Mouse (Mus musculus) midbrain, embryonic 12.5 days (tissue): ENCODE measurements at regions not wholly inside any gene's neighbourhood (a gene's known extent, or its start where the extent isn't known, plus 50 kb on each side); places are given as distances from the start of the nearest gene placed in this dataset.

ENCODE experiments used
- ATAC-seq: fragments of 200-750 bp; cut with Nextera tagmentation; 2 replicates; pipeline ENCODE4 v1.8.0; 2017; ENCODE audit warnings: low read depth, moderate TSS enrichment, moderate library complexity; ENCODE audit not compliant: low FRiP score
- H3K27ac ChIP-seq: fragments of 300-500 bp; sonication (generic); replicated peaks from 2 replicates; pipeline ENCODE4 v1.5.1; 2016; ENCODE audit warnings: mild to moderate bottlenecking
- H3K27me3 ChIP-seq: fragments of 300-500 bp; sonication (generic); 2 replicates; pipeline ENCODE4 v1.6.1; 2016; ENCODE audit warnings: mild to moderate bottlenecking
- H3K36me3 ChIP-seq: fragments of 300-500 bp; sonication (generic); 2 replicates; pipeline ENCODE4 v1.6.1; 2016
- H3K4me1 ChIP-seq: fragments of 300-500 bp; sonication (generic); 2 replicates; pipeline ENCODE4 v1.6.1; 2016
- H3K4me2 ChIP-seq: fragments of 300-500 bp; sonication (generic); replicated peaks from 2 replicates; pipeline ENCODE4 v1.6.1; 2016; ENCODE audit warnings: mild to moderate bottlenecking, moderate library complexity
- H3K4me3 ChIP-seq: fragments of 300-500 bp; sonication (generic); 2 replicates; pipeline ENCODE4 v1.5.1; 2016; ENCODE audit warnings: mild to moderate bottlenecking
- H3K9ac ChIP-seq: fragments of 300-500 bp; sonication (generic); replicated peaks from 2 replicates; pipeline ENCODE4 v1.6.1; 2016; ENCODE audit warnings: mild to moderate bottlenecking, moderate library complexity
- H3K9me3 ChIP-seq: fragments of 300-500 bp; sonication (generic); 2 replicates; pipeline ENCODE4 v1.6.1; 2016; ENCODE audit warnings: mild to moderate bottlenecking
- WGBS: fragments of 180-500 bp; shearing (Covaris S2); methylation state at CpG from one replicate; pipeline ENCODE4 v1.1.7; 2016; 5-methylcytosine and 5-hydroxymethylcytosine counted together

DNA sequence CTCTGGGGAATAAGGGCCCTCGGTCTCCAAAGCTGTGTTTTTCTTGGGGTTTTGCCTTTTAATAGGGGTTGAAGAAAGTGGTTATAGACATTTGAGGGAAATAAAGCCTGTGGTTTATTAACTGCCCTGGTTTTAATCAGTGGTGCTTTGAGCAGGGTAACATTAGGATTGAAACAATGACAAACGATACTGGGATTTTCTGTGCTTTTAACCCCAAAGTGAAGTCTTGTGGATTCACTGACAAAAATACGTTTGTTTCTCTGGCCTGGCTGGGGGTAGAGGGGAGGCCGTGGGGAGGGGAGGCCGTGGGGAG lies 157.0 kb downstream of the Gas1 start:
- H3K27me3 ChIP-seq, result no peaks in the 10 kb centered on the region
- WGBS, result 36% methylated on average over 5 of the region's 5 CpGs
- no peak overlapping the region for H3K4me3 ChIP-seq
- H3K9me3 ChIP-seq, result no peaks in the 10 kb centered on the region
- ATAC-seq, result no peak
- H3K4me2 ChIP-seq, result no peak overlapping the region
- 0 out of 2 replicates have a peak overlapping the region, but pooled peaks have one; percentile 28 for H3K9ac ChIP-seq
- H3K36me3 ChIP-seq, result no peaks in the 10 kb centered on the region
- peaks cover 18% of the 10 kb centered on the region for H3K4me1 ChIP-seq
- H3K27ac ChIP-seq, result peak overlapping the region; percentile 8; the same call in 1 of the 2 replicates

DNA sequence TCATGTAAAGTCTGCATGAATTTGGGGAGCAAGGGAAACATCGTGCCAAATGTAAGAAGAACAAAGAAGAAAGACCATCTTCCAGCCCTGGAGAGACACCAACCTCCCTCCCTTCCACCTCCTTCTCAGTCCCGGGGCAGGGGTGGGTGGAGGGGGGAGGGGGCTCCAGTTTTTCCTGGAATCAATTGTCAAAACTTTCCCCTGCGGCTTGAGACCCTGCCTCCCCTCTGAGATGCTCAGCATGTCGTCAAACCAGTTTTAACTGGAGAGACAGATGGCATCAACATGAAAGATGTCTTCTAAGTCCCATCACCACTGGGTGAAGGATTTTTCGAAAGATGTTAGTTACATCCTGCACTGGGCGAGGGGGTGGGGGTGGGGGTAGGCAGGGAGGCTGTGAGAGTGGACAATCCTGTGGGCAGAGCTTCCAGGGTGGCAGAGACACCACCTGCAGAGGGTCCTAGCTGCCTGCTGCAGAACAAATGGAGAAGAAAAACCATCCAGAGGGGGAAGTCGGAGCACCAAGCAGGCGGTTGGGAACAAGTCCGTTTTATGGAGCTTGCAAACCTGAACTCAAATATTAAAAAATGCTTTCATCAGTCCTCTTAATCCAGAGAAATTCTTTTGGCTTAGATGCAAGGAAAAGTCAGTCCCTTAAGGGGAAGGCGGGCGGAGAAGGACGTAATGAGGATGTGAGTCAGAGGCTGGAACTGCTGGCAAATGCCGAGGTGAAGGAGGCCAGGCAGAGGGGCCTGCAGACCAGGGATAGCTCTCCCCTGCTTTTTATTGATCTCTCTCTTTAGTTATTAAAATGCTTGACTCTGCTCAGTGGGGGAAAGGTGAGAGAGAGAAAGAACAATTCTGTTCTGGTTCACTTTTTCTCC lies 157.6 kb downstream of the Gas1 start:
- WGBS, result 27% methylated on average over 13 of the region's 13 CpGs
- 0 out of 2 replicates have a peak overlapping the region, but pooled peaks have one; percentile 28 for H3K9ac ChIP-seq

DNA sequence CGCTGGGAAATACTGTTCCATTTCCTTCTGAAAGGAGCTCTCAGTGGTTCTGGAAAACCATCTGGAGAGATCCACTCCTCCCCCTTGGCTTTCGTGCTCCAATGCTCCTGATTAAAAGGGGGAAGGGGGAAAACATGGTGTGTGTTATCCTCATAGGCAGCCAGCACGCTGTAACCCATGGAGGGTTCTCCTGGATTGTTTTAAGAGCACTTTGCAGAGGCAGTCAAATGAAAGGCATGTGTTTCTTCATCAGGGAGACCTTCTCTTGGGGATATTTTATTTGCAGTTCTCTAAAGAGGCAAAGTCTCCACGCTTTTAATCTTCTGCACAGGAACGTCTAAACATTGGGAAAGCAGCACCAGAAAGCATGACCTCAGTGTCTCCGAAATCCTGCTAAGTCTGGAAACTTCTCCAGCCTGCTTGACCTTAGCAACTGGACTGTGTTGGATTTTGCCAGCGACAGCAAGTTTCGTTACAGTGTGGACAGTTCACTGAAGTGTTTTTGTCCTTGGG lies 161.3 kb downstream of the Gas1 start:
- Histone ChIP-seq H3K27me3 (no peaks in the 10 kb centered on the region), H3K9ac (no peak overlapping the region), H3K27ac (no peak overlapping the region), H3K4me1 (peaks cover 22% of the 10 kb centered on the region), H3K9me3 (no peaks in the 10 kb centered on the region), H3K4me2 (no peak overlapping the region), H3K4me3 (no peak overlapping the region), H3K36me3 (no peaks in the 10 kb centered on the region)
- 67% methylated on average over 8 of the region's 8 CpGs for WGBS
- no peak for ATAC-seq

More for the DNA sequence above, 157.6 kb downstream of the Gas1 start:
- peak overlapping the region; percentile 8; the same call in 1 of the 2 replicates for H3K27ac ChIP-seq
- peak; percentile 38; the same call in 1 of the 2 replicates for ATAC-seq
- H3K4me2 ChIP-seq, result no peak overlapping the region
- no peak overlapping the region for H3K4me3 ChIP-seq
- H3K4me1 ChIP-seq, result peaks cover 18% of the 10 kb centered on the region
- H3K36me3 ChIP-seq, result no peaks in the 10 kb centered on the region
- no peaks in the 10 kb centered on the region for H3K9me3 ChIP-seq
- H3K27me3 ChIP-seq, result no peaks in the 10 kb centered on the region

DNA sequence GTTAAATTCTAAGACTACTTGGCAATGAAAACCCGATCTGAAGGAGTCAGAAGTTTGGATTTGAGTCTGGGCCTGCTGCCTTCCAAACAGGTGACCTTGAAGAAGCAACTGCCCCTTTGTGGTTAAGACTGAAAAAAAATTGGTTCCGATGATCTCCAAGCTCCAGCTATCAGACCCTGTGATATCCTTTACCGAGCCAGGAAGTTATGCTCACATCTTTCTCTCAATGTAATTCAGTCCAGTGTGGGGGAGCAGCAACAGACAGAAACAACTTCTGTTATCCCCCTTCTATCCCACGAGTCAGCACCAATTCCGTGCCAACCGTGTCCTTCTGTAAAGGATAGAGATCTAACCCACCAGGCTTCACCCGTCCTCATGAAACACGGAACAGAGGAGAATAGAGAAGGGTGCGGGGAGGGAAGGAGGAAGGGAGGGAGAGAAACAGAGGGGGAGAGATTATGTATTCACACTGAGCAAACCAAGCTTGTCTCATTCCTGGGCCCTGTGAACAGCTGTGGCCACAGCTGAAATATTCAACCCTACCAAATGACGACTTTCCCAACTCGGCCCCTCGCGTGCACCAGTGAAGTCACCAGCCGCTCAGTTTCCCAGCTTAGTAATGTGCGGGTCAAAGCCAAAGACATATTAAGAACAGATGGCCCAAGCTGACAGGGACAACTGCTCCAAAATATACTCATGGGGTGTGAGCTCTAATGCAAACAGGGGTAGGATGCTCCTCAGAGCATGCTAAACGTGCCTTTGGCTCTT lies 164.9 kb downstream of the Gas1 start:
- Histone ChIP-seq H3K9me3 (no peaks in the 10 kb centered on the region), H3K36me3 (no peaks in the 10 kb centered on the region), H3K27ac (no peak overlapping the region), H3K27me3 (no peaks in the 10 kb centered on the region), H3K4me1 (0 out of 2 replicates have a peak, but pooled peaks cover 10% of the 10 kb centered on the region), H3K9ac (no peak overlapping the region), H3K4me2 (no peak overlapping the region), H3K4me3 (no peak overlapping the region)
- 73% methylated on average over 16 of the region's 16 CpGs for WGBS
- peak; percentile 41; the same call in 1 of the 2 replicates for ATAC-seq

DNA sequence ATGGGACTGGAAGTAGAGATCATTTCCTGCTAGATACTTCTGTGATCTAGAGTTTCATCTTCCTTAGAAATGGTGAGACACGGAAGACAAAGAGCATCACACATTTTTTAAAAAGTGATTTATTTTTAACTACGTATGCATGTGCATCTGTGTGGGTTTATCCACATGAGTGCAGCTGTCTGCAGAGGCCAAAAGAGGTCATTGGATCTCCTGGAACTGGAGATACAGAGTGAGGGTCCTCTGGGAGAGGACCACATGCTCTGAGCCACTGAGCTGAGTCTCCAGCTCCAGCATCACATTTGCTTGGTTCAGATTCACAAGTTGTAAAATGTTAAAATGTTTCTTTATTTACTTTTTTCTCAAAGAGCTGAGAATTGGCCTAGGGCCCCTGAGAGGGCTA lies 166.1 kb downstream of the Gas1 start:
- WGBS, result 83% methylated on average over 2 of the region's 2 CpGs
- Histone ChIP-seq H3K27me3 (no peaks in the 10 kb centered on the region), H3K4me3 (no peak overlapping the region), H3K4me1 (0 out of 2 replicates have a peak, but pooled peaks cover 10% of the 10 kb centered on the region), H3K9me3 (no peaks in the 10 kb centered on the region), H3K4me2 (no peak overlapping the region), H3K36me3 (no peaks in the 10 kb centered on the region), H3K27ac (no peak overlapping the region), H3K9ac (no peak overlapping the region)
- no peak for ATAC-seq

DNA sequence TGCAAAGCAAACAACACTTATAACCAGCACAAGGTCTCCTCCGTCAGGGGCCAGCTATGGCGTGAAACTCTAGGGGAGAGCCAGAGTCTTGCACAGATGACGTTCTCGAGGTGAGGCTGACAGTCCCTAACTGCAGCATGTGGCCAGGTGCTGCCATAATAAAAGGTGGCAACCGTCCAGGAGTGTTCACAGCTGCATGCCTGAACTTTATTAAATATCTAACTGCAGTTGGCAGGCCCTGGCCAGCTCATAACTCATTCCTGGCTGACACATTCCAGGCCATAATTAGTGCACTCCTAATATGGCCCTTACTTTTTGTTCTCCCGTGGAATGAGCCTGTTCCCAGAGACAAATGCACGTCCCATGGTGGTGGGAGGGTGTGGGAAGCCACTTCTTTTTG lies 169.6 kb downstream of the Gas1 start:
- Histone ChIP-seq H3K9me3 (no peaks in the 10 kb centered on the region), H3K9ac (no peak overlapping the region), H3K4me2 (no peak overlapping the region), H3K27ac (no peak overlapping the region), H3K36me3 (no peaks in the 10 kb centered on the region), H3K4me1 (0 out of 2 replicates have a peak, but pooled peaks cover 8% of the 10 kb centered on the region), H3K27me3 (no peaks in the 10 kb centered on the region), H3K4me3 (no peak overlapping the region)
- WGBS, result 65% methylated on average over 7 of the region's 7 CpGs
- no peak for ATAC-seq

DNA sequence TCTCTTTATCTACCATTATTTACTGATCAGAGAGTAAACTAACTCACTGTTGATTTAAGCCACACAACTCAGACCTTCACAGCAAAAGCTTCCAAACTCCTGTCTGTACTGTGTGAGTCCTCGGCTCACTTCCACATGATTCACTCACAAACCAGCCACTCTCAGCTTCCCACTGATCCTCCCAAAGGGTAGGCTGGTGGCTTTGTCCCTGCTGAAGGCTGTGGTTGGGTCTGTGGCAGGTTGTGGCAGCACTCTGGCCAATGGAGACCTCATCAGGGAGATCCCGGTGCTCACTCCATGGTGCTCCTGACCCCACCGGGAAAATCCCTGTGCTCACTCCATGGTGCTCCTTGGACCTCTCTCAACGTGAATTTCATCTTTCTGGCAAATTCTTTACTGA lies 170.1 kb downstream of the Gas1 start:
- no peak for ATAC-seq
- Histone ChIP-seq H3K9me3 (no peaks in the 10 kb centered on the region), H3K36me3 (no peaks in the 10 kb centered on the region), H3K9ac (no peak overlapping the region), H3K27me3 (peaks cover 3% of the 10 kb centered on the region; the same call in 1 of the 2 replicates), H3K4me1 (0 out of 2 replicates have a peak, but pooled peaks cover 5% of the 10 kb centered on the region), H3K27ac (no peak overlapping the region), H3K4me3 (no peak overlapping the region), H3K4me2 (no peak overlapping the region)
- WGBS, result 82% methylated on average over 4 of the region's 4 CpGs

DNA sequence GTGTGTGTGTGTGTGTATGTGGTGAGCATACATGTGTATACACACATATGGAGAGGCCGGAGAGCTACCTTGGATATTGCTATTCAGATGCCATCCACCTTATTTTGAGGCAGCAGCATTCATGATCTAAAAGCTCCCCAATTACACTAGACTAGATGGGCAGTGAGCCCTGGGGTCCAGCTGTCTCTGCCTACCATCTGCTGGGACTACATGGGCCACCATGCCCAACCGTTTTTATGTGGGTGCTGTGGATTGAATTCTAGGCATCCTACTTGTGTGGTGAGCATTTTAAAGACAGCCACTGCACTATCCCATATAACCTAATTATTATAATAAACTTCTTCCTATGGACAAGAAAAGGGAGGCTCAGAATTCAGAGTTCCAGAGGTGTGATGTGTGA lies 172.6 kb downstream of the Gas1 start:
- WGBS, result 95% methylated on average over 2 of the region's 2 CpGs
- Histone ChIP-seq H3K27ac (no peak overlapping the region), H3K4me3 (no peak overlapping the region), H3K9me3 (no peaks in the 10 kb centered on the region), H3K4me2 (no peak overlapping the region), H3K9ac (no peak overlapping the region), H3K4me1 (peaks cover 14% of the 10 kb centered on the region; the same call in 1 of the 2 replicates), H3K27me3 (peaks cover 3% of the 10 kb centered on the region; the same call in 1 of the 2 replicates), H3K36me3 (no peaks in the 10 kb centered on the region)
- no peak for ATAC-seq

DNA sequence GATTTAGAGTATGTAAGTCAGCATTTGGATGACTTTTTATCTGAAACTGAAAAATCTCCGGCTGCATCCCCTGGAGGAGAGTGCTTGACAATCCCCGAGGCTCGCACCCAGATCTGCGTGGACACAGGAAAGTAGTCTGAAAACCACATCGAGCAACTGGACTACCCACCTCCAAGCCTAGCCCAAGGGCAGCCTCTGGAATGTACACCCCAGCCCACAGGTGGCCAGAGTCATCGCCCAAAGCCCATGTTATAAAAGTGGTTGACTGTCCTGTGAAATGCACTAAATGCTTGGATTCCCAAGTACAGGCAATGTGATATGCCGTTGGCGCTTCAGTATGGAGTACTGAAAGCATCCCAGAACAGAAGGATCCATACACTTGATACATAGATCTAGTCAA lies 175.1 kb downstream of the Gas1 start:
- H3K9ac ChIP-seq, result no peak overlapping the region
- H3K27ac ChIP-seq, result no peak overlapping the region
- peaks cover 9% of the 10 kb centered on the region; the same call in 1 of the 2 replicates for H3K4me1 ChIP-seq
- no peaks in the 10 kb centered on the region for H3K9me3 ChIP-seq
- H3K36me3 ChIP-seq, result no peaks in the 10 kb centered on the region
- ATAC-seq, result no peak
- H3K27me3 ChIP-seq, result peaks cover 3% of the 10 kb centered on the region; the same call in 1 of the 2 replicates
- no peak overlapping the region for H3K4me2 ChIP-seq
- WGBS, result 90% methylated on average over 8 of the region's 8 CpGs
- no peak overlapping the region for H3K4me3 ChIP-seq

DNA sequence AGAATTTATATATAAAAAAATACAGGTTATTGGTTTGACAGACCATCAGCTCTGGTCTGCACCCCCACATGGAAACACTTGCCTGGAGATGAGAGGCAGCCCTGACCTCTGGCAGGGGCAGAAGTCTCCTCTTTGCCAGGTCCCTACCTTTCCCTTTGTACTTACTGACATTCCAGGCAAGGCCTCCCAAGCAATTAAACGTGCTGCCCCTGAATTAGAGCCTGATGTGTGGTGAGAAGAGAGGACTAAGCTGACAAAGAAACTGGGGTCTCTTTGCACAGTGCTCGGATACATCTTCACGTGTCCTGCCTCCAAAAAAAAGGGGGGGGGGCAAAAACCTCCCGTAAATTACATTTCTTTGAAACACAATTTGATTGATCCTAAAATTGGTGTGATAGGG lies 175.5 kb downstream of the Gas1 start:
- Histone ChIP-seq H3K4me3 (no peak overlapping the region), H3K27me3 (peaks cover 3% of the 10 kb centered on the region; the same call in 1 of the 2 replicates), H3K9me3 (no peaks in the 10 kb centered on the region), H3K9ac (no peak overlapping the region), H3K4me1 (peaks cover 9% of the 10 kb centered on the region; the same call in 1 of the 2 replicates), H3K4me2 (no peak overlapping the region), H3K27ac (no peak overlapping the region), H3K36me3 (no peaks in the 10 kb centered on the region)
- no peak for ATAC-seq
- 51% methylated on average over 4 of the region's 4 CpGs for WGBS

DNA sequence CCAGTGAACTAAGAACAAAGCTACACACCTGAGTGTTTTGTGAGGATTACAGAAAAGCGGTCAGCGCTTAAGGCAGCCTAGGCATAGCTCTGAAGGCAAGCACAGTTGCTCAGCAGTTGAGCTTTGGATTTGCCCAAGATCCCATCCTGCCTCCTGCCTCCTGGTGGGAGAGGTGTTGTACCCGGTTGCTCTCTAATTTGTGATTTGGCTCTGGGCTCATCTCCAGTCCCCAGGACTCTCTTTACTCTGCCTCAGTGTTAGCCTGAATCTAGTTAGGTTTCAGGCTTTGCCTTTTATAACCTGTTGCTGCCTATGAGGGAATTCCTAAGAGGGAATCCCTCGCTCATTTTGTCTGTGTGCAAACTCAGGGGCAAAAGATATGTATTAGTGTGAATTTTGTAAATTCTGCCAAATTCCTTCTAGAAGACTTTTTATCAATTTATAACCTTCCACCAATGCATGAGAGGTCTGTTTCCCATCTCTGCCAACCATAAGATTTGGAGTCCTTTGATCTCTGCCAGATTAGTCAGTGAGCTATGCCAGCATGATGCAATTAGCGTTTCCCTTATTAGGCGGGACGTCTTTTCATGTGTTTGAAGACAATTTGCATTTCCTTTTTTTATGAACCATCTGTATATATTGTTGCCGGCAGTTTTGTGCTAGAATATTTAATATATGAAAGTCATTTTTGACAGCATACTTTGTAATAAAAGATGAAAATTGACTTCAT lies 176.4 kb downstream of the Gas1 start:
- Histone ChIP-seq H3K27ac (no peak overlapping the region), H3K4me2 (no peak overlapping the region), H3K36me3 (no peaks in the 10 kb centered on the region), H3K9me3 (no peaks in the 10 kb centered on the region), H3K9ac (no peak overlapping the region), H3K27me3 (peaks cover 3% of the 10 kb centered on the region; the same call in 1 of the 2 replicates), H3K4me3 (no peak overlapping the region), H3K4me1 (peaks cover 9% of the 10 kb centered on the region; the same call in 1 of the 2 replicates)
- no peak for ATAC-seq
- 60% methylated on average over 8 of the region's 8 CpGs for WGBS
